Mouse (Mus musculus): ENCODE data around the gene Ibtk. TPM values are rescaled to one million over a fixed set of nuclear protein-coding genes. Genes with fewer than 3 reads are reported as not detected.

The Ibtk gene
- 10.8 and 11.5 TPM in 2 replicates for polyA plus RNA-seq (2012; rRNA removed)

DNA sequence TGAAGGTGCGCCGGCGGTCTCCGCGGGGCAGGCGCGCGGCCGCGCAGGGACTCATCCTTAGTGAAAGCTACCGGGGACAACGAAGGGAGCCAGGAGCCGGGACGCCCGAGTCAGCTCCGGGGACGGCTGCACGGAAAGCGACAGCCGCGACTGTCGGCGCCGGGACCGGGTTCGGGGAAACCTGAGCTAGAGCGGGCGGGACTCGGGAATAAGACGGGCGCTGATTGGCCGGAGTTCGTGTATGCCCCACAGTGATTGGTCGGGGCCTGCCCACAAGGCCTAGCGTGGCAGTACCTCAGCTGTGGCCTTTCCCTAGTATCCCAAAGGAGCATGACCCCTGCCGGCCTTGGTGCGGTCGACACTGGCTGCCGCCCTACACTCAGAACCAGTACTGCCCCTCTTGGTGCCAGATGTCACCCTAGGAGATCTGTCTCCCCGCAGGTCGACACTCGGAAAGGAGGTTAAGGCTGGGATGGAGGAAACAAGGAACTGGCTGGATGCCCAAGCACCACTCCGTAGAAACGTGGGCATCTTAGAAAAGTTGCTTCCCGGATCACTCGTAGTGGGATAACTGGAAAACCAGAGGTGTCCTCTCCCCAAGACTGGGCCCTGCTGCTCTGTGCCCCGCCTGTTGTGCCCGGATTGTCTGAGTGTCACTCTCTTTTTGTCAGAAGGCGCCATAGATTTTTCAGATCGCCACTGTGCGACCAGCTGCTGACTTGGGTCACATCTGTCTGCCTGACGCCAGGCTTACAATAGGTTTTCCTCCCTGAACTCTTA, at the start of gene Ibtk:
Ibtk (minus strand) TSS at position 193 of the 780 bp plus-strand sequence.

Other genes with a start within 250 kb of the Ibtk start
- 0.23 and 0.28 TPM in 2 replicates for gene Tpbg, start 93.0 kb upstream of the Ibtk start, polyA plus RNA-seq (2012; rRNA removed)